Mouse (Mus musculus): ENCODE measurements at regions not wholly inside any gene's neighbourhood (a gene's known extent, or its start where the extent isn't known, plus 50 kb on each side); places are given as distances from the start of the nearest gene placed in this dataset.

DNA sequence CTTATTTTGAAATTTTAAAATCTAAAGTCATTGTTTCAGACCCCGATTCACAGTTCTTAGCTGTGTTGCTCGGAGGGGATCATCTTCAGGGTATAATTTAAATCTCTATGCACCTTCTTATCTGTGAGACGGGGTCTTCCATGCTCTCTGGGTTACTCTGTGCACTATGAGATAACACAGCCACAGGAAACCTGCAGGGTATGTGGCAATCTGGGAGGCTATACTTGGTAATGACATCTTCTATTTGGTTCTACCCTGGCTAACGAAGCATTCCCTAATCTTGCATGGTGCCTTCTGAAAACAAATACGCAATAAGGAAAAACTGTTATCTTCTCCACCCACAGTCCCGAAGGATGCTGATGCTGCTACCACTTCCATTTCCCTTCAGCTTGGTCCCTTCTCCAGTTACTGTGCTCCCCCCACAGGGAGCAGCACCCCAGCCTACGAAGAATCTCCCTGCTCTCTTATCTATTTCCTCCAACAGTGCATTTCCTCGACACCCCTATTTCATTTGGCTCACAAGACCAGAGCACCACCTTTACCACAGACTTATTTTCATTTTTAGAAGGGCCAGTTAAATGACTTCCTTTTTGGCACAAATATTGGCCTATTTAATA is 378.2 kb downstream of the Gm9195 start:
- in situ Hi-C loops (cut with MseI, MboI): no loop called here

- in situ Hi-C loops (cut with MseI, MboI): no loop called here
Measured at GRCm38 (mm10) chr14:72110689-72111088, 380.9 kb downstream of the Gm9195 start.

DNA sequence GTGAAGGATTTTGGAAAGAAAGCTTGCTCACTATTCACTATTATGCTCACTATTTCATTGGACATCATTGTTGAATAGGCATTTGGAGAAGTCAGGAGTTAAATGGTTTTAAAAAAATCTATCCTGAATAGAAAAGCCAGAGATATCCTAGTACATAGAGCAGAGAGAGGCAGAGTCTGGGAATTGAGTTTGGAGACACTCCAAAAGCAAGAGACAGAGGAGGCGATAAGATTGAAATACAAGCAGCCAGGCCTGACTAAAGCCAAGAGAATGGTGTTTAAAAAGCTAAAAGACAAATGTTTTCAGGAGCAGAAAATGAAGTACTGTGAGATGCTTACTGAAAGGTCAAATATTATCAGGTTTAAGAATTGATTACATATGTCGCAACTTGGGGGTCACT is 400.1 kb downstream of the Gm9195 start:
- in situ Hi-C loops (cut with MseI, MboI): no loop called here

DNA sequence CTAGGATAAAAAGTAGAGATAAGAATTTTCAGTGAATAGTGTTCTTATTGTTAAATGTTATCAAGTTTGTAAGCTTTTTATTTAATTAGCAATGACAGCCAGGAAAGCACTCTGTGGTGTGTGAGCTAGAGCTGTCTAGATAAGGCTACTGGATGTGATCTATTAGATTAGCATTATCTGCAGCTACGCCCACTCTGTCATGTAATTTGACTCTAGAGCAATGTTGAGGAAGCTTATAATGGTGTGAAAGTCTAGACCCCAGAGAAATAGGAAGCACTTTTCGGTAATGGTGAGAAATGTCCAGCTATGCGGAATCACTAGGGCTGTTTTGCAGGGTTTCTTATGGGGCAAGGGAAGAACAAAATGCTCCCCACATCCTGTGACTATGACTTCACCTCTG is 410.2 kb downstream of the Gm9195 start:
- in situ Hi-C loops (cut with MseI, MboI): no loop called here

GRCm38 (mm10) chr14:72064111-72064812 is 427.4 kb downstream of the Gm9195 start:
- in situ Hi-C loops (cut with MseI, MboI): no loop called here

DNA sequence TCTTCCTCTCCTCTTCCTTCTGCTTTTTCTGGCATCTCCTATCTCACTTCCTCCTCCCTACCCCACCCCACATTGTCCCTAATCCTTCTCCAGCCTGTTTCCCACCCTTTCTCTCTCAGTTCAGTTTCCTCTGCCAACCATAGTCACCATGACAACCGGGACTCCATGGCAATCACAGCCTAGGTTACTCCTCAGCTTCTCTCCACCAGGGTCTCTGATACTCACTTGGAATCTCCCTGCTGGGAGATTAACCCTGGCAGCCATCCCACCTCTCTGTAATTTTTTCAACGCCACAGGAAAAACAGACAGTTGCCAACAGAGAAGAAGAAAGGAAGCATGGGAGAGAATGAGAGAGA is 448.8 kb downstream of the Gm9195 start:
- in situ Hi-C loops (cut with MseI, MboI): no loop called here

DNA sequence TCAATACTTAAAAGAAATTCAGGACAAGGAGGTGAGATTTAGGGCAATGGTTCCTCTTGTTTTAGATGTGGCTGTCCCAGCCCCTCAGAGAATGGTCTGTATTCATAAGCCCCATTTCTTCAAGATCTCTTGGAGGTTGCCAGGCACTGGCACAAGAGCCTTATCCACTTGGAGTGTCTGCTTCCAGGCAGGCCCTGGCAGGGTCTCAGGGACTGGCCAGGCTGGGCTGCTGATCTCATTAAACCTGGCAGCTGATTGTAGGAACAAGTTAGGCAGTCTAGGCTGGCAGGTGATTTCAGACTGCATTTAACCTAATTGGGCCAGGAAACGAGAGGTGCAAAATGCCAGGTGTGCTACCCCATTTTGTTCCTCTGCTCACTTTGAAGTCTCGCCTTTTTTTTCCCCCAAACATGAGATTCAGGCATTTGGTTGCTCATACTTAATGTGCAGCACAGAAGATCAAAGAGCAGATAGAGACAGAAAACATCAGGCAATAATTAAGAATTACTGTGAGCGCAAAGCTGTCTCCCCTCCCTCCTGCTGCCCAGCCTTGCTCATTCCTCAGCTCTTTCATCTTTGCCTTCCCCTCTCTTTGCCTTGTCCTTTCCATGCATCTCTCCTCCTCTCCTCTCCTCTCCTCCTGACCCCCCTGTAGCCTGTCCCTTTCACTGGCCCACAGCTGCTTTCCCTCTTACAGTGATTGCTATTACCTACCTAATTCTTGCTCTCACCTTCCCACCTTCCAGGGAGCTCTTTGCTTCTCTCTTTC is 449.3 kb downstream of the Gm9195 start:
- in situ Hi-C loops (cut with MseI, MboI): no loop called here

GRCm38 (mm10) chr14:72030396-72030795 is 461.2 kb downstream of the Gm9195 start:
- in situ Hi-C loops (cut with MseI, MboI): no loop called here

DNA sequence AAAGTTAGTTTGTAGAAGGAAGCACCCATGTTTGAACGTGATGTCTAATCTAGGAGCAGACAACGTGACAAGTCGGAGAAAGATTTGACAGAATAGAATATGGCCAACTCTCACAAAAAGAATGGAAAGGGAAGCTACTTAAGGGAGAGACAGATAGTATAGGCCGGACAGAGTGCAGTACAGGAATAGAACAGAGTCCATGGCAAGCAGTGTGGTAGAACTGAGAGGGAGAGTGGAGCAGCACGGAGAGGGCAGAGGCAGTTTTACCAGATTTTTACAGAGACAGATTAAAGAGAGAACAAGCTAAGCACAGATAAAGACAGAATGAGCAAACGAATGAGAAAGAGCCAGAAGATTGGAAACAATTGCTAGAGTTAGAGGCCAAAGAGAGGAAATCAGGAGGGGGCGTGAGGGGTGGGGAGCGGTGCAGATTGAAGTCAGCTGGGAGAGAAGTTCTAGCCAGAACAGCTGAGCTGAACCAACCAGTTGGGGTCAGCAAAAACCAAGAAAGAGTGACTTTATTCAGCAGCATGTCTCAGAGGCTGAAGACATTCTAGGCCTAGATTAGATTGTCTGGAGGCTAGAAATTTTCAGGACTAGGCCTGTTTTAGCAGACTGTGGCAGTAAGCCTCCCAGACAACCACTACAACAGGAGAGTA is 464.1 kb downstream of the Gm9195 start:
- in situ Hi-C loops (cut with MseI, MboI): no loop called here

GRCm38 (mm10) chr14:72004371-72004770 is 487.3 kb downstream of the Gm9195 start:
- in situ Hi-C loops (cut with MseI, MboI): no loop called here

- in situ Hi-C loops (cut with MseI, MboI): no loop called here
Measured at GRCm38 (mm10) chr14:72002205-72003138, 489.2 kb downstream of the Gm9195 start.

GRCm38 (mm10) chr14:71973016-71973415 is 518.6 kb downstream of the Gm9195 start:
- in situ Hi-C loops (cut with MseI, MboI): no loop called here

- in situ Hi-C loops (cut with MseI, MboI): no loop called here
Measured at GRCm38 (mm10) chr14:71972521-71972920, 519.1 kb downstream of the Gm9195 start.

DNA sequence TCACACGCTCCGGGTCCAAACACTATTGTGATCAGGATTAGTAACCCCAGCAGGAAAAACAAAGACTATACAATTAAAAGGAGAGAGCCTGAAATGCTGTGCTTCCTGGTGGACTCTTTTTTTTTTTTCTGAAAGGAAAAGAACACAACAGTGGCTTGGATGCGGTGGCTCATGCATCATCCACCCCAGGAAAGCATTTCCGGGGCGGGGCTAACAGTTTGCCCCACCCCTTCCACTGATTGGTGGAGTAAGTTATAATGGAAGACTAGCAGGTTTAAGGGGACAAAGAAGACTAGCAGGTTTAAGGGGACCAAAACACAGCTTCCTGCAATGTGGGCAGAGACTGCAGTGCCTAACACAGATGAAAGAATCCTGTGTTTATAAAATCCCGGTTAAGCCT is 524.0 kb downstream of the Gm9195 start:
- in situ Hi-C loops (cut with MseI, MboI): no loop called here

DNA sequence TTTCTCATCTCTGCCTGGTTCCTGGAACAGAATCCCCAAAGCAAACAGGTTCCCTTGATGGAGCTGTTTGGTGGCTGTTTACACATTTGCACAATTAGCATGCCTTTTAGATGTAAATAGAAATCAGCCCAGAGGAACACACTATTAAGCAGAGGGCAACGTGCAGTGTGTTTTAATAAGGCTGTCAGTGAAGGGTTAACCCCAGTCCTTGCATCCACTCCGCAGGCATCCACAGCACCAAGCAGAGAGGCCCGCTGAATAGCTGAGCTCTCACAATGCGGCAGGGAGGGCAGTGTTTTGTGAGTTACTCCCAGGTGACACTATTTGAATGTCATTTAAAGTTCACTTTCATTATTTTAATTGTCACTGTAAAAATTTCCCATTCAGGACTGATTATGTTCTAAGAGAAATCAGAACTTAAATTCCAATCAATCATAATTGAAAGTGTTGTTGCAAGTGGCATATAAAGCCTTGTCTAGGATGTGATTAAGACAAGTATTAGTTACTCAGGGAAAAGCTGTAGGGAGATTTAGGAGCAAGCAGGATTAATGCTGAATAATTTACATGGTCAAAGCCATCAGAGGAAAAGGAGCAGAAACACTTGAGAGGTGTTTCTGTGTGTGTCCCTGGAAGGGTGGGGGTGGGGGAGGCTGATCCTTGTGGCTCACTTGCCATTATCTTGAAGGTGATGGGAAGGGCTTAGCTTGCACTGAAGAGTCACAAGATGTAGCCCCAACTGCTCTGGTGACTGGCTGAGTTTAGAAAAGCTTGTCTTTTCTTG is 528.1 kb downstream of the Gm9195 start:
- in situ Hi-C loops (cut with MseI, MboI): no loop called here

DNA sequence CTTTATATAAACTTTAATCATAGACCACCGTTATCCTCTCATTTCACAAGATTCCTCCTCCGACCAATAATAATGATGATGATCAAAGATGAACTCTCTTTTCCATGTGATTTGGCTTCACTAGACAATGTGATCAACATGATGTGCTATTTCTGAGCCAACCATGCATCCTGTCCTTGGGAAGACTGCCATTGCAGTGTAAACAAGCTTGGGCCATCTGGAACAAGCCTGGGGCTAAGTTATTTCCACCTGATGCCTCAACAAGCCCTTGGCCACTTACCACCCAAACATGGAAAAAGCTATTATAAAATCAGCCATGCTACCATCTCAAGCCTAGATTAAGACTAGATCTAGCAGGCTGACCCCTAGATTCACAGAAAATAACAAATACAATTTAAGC is 542.9 kb downstream of the Gm9195 start:
- in situ Hi-C loops (cut with MseI, MboI): no loop called here

DNA sequence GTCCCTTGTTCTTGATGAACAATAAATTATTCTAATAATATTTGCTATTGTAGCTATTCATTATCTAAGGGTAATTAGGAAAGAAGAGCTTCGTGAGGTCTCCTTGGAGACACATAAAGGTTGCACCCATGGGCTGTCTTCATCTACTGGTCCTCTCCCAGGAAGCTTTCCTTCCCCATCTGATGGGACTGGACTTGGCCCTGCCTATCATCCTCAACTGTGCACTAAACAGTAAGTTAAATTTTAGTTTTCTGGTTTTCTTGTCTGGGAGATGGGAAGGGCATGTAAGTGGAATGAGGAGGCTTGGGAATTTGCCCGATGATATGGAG is 554.5 kb downstream of the Gm9195 start:
- in situ Hi-C loops (cut with MseI, MboI): no loop called here

- in situ Hi-C loops (cut with MseI, MboI): no loop called here
Measured at GRCm38 (mm10) chr14:71936373-71937156, 555.1 kb downstream of the Gm9195 start.

- in situ Hi-C loops (cut with MseI, MboI): no loop called here
Measured at GRCm38 (mm10) chr14:71915964-71916363, 575.7 kb downstream of the Gm9195 start.

DNA sequence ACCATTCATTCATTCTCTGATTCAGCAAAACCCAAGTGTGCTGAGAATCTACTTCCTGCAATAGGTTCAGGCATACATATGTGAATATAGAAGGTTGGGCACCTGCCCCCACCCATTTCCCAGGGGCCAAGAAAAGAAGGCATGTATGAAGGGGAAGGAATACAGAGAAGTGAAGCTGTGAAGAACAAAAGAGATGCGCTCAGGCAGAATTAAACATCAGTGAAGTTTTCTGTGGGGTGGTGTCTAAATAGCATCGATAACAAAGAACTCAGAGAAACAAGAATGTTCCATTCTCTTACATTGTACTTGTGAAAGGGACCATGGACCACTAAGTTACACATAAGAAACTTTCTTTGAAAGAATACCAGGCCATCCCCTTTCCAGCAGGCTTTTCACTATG is 580.7 kb downstream of the Gm9195 start:
- in situ Hi-C loops (cut with MseI, MboI): no loop called here
